Mouse (Mus musculus) myocyte (in vitro differentiated cells): ENCODE results near the gene Sdk2.

Source experiments
- E2F4 ChIP-seq: IDR thresholded peaks from one replicate; pipeline ENCODE4 v1.6.1; 2011; ENCODE audit warnings: mild to moderate bottlenecking, control low read depth, moderate library complexity; ENCODE audit not compliant: insufficient read depth
- MAX ChIP-seq: IDR thresholded peaks from one replicate; pipeline ENCODE4 v1.6.1; 2011; ENCODE audit warnings: low read depth, mild to moderate bottlenecking, control low read depth
- POLR2A ChIP-seq: IDR thresholded peaks from one replicate; pipeline ENCODE4 v1.6.1; 2011; ENCODE audit warnings: low read depth, mild to moderate bottlenecking, control low read depth, moderate library complexity; ENCODE audit not compliant: insufficient read length
- USF1 ChIP-seq: IDR thresholded peaks from one replicate; pipeline ENCODE4 v1.6.1; 2011; ENCODE audit warnings: low read depth, mild to moderate bottlenecking, control low read depth, moderate library complexity

DNA sequence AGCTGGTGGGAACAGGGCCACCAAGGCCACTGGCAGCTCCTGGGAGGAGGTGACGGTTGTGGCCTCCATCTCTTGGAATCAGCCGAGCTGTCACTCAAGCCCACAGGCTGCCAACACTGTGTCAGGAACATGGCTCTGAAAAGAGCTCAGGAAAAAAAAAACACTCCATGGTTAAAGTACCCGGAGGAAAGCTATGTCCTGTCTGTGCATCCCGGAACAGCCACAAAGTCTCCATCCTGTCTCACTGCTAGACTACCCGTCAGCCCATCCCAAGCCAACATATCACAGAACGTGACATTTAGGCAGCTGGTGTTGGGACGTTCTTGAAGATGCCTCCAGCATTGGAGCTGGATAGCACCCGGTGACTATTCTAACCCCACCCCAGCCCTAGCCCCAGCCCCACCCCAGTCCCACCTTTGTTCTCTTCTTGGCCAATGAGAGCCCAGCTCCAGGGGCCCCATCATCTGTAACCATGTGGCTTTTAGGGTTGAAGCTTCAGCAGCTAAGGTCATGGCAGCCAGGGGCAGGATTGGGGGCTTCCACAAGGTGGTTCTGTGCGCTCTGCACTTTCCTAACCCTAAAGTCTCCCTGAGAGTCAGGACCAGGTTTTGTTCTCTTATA, 263.4 kb downstream of the Sdk2 start:
- TF ChIP-seq POLR2A (no peak), MAX (no peak), USF1 (no peak), E2F4 (no peak)
